Mouse (Mus musculus) intestine, embryonic 15.5 days (tissue): ENCODE measurements around the gene Cmc4. TPM values are rescaled to one million over a fixed set of nuclear protein-coding genes. Genes with fewer than 3 reads are reported as not detected.

Source experiments
- polyA plus RNA-seq: library from polyadenylated mRNA; unstranded; fragments of >200 nt; fragmentation: Nextera tagmentation; extraction: Ambion mirVana; gene quantifications from 2 replicates; pipeline ENCODE4 v1.2.1, GENCODE M21; 2015

Gene Cmc4
- polyA plus RNA-seq, 1 experiment from 2014 or later = 22.1 TPM

Other genes starting within 250 kb of the Cmc4 start
- gene Fundc2, start 34.2 kb downstream of the Cmc4 start, polyA plus RNA-seq = 59.8 and 81.7 TPM in 2 replicates
- 0.77 and 1.4 TPM in 2 replicates for gene F8, start 34.0 kb downstream of the Cmc4 start, polyA plus RNA-seq
- gene Mtcp1, start within 50 bp of the Cmc4 start, polyA plus RNA-seq = 7.5 and 8.0 TPM in 2 replicates
- 70.5 and 72.3 TPM in 2 replicates for gene Brcc3, start within 50 bp of the Cmc4 start, polyA plus RNA-seq
- gene Vbp1, start 97.7 kb upstream of the Cmc4 start, polyA plus RNA-seq = 138 and 166 TPM in 2 replicates
- 1.9 and 2.1 TPM in 2 replicates for gene Rab39b, start 161.6 kb upstream of the Cmc4 start, polyA plus RNA-seq